Mouse (Mus musculus) mouse trophoblast stem cell (cell line): ENCODE results near the gene Hsd17b13.

Experiments used
- in situ Hi-C, 2 experiments: fragments of 300-500 bp; cut with MseI, MboI; formaldehyde crosslinking; loops; 2 replicates in 1 of 2; 3 replicates in 1 of 2; pipeline ENCODE4 v1.15.1; 2025

Gene Hsd17b13

DNA sequence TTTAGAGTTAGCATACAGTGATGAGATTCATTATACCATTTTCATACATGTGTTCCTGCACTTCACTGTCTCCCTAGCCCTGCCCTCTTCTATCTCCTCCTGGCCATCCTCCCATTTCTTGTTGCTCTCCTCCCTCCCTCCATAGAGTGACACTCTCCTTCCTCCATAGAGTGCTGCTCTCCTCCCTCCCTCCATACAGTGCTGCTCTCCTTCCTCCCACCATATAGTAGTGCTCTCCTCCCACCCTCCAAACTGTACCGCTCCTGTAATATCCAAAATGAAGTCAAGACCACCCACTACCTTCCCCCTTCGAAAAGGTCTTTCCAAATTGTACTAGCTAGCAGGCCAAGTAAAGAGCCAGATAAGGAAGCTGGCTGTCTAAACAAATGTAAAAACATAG is 53.5 kb downstream of the Hsd17b13 start:
- in situ Hi-C loops, result no loop called here

DNA sequence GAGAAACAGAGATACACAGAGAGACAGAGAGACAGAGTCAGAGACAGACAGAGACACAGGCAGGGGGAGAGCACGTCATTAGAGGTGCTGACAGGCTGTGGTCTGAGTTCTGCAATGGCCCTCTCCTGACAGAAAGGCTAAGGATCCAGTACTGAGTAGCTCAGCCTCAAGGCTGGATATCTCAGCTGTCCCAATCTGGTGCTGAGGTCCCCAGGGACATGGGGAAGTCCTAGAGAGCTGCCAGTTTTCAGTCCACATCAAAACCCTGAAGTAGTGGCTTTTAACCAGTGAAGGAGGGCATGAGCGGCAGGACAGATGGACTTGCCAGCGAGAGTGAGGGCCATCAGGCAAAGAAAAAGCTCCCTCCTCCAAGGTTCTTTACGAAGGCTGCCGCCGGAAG is 54.1 kb downstream of the Hsd17b13 start:
- in situ Hi-C loops, result no loop called here

DNA sequence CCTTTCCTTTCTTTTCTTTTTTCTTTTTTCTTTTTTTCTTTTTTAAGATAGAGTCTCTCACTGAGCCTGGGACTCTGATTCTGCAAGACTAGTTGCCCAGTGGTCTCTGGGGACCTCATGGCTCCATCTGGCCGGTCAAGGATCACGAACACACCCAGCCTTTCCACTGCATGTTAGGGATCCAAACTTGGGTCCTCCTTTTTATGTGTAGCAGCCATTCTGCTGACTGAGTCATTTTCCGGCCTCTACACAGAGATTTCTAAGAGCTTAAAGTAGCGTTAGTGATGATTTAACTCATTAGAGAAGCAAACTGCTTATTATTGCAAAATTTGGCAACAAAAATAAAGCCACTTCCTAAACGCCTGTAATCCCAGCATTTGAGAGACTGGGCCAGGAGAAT is 54.8 kb downstream of the Hsd17b13 start:
- in situ Hi-C loops, result no loop called here

DNA sequence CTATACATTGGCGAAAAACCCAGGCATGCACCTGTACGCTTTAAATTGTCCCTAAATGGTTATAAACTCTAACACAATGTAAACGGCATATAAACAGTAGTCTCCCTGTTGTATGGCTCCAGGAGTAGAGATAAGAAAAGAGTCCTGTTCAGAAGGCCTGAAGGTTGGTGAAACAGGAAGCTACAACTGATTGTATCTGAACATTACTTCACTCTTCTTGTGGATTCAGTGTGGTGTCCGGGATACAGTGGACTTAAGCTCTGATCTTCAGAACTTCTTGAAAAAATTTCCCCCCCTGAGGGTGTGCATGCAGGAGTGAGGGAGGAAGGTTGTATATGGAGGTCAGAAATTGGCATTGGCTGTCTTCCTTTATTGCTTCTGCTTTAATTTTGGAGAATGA is 57.7 kb downstream of the Hsd17b13 start:
- in situ Hi-C loops, result no loop called here

DNA sequence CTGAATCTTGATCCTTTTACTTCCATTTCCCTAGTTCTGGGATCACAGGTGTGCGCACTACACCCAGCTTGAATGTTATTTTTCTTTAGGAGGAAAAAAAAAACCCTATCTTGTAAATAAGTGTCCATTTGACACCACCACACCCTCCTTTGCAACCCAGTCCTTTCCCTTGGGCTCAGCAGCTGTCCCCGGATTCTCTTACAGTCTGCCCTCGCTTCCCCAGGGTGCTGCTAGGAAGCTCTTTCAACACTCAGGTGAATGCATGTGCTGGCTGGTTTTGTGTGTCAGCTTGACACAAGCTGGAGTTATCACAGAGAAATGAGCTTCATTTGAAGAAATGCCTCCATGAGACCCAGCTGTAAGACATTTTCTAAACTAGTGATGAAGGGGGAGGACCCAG is 59.0 kb downstream of the Hsd17b13 start:
- in situ Hi-C loops, result no loop called here

DNA sequence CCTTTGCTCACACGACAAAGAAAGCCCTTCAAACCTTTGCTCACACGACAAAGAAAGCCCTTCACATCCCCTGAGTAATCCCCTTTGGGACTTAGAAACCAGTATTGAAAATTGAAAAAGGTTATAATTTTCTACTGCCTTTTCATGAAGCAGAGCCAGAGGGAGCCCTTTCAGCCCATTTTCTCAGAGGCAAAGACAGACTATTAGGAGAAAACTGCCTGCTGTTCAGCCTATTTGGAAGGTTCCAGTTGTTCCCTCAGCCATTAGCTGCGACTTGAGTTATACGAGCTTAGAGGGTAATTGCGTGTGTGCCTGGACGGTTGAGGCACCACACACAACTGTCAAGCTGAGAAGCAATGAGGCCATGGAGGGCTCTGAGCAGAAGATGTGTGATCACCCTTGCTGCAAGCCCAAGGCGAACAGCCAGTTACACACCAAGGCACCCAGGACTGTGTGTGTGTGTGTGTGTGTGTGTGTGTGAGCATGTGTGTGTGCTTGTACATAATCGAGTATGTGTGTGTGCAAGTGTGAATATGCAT is 59.8 kb downstream of the Hsd17b13 start:
- in situ Hi-C loops, result no loop called here

DNA sequence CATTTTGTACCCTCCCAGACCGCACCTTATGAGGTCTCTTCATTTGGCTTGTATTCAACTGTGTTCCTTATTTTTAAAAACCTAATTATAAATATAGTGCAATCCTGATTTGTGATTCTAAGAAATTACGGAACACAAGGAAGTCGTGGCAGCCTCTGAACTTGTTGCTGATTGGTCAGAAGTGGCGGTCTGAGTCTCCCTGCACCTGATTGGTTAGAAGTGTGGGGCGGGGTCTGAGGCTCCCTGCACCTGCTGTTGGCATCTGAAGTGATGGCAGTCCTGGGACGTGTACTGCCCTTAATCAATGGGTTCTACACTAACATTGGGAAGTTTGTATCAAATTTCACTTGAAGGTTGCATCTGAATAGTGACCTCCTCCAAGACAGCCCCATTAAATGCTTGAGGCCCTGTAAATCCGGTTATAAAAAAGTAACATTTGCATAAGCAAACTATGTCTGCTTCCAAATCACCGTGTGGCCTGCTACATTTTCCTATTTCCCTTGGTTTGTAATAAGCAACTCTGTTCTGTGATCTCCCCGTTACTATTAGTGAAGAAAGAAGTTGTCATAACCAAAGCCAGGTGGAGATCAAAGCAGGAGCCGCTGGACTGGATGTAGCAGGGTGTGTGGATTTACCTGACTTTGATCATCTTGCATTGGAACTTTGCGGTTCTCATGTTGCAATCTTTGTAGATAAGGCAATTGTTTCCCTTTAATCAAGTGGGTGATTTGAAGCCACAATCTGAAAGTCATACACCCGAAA is 60.4 kb downstream of the Hsd17b13 start:
- in situ Hi-C loops, result no loop called here

DNA sequence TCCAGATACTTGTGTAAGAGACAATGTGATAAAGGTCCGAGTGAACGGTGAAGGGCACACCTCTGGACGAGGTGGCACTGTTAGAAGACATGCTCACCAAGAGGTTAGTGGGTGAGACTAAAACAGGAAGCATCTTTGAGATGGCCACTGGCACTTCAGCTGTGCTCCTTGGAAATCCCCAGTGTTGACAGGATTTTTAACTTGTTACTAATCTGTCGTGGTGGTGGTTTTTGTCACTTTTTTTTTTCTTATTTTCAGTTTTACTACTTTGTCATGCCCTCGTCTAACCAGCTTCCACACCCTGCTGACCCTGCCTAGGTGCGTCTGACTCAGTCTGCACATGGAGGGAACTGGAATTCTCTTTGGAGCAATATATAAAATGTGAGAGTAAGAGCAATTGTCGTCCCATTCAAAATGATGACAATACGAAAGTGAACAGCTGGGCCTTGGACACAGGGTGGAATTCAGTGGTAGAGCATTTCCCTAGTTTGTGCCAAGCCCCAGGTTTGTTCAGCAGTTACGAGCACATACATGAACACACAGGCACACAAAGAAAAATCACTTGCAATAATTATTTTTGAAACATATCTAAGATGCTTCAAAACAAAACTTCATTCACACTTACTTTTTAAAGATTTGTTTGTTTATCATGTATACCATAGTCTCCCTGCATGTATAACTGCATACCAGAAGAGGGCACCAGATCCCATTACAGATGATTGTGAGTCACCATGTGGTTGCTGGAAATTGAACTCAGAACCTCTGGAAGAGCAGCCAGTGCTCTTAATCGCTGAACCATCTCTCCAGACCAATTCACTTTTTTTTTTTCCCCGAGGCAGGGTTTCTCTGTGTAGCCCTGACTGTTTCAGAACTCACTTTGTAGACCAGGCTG is 62.6 kb downstream of the Hsd17b13 start:
- in situ Hi-C loops, result no loop called here

DNA sequence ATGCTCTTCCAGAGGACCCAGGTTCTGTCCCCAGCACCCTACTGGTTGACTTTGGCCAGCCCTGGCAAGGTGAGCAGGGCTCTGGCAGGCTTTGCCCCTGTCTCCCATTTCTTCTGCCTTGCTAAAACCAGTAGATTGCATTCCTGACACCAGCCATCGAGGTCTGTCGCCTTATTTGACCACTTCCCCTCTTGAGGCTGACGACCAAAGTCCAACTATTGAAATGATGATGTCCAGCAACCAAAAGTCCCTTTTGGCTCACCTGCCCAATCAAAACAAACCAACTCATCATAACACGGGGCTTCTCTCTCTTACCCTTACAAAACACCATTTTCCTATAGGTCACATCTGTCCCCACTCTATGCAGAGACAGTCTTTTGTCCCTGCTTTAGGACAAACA is 64.1 kb downstream of the Hsd17b13 start:
- in situ Hi-C loops, result no loop called here

DNA sequence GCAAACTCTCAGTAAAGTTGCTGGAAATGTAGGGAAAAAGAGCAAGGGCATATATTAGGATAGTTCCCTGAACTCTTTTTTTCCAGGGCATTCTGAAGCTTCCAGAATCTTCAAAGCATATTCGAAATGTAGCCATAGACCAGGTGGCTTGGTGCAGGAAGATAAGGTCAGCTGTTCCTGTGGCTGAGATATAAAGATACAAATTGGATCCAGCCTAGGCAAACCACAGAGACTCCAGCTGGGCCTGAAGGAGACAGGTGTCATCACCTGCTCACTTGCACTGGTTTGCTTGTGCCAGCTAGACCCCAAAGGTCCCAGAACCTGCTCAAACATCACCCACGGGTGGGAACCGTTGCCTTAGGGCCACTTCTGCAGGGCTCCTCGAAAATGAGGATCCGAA is 65.7 kb downstream of the Hsd17b13 start:
- in situ Hi-C loops, result no loop called here

DNA sequence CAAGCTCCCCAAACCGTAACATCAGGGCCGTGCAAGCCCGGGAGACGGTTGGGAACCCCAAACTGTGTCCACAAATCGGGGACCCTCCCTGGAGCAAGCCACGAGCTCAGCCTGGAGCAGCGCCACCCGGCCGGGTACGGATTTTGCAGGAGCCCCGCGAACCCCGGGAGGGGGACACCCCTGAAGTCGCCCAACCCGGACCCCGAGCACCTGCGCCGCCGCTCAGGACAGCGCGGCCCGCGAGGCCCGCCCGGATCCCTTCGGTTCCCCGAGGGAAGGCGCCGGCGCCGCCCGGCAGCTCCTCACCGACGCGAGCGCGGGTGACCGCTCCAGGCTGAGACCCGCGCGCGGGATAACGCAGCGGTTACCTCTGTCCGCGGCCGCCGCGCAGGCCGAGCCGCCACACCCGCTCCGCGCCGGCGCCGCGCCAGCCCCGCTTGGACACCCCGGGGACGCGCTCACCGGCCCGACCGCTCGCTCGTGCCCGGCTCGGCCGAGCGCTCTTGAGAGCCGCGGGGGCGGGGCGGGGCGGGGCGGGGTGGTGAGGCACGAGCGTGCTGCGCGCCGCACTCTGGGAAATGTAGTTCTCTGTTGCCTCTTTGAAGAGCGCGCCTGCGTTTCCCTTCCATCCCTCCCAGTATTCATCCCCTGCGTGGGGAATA is 66.3 kb downstream of the Hsd17b13 start, which contains the start of gene Klhl8:
Gene Klhl8, minus strand, starts transcription at position 512 of the 662 bp plus-strand sequence.
- in situ Hi-C loops, result no loop called here

DNA sequence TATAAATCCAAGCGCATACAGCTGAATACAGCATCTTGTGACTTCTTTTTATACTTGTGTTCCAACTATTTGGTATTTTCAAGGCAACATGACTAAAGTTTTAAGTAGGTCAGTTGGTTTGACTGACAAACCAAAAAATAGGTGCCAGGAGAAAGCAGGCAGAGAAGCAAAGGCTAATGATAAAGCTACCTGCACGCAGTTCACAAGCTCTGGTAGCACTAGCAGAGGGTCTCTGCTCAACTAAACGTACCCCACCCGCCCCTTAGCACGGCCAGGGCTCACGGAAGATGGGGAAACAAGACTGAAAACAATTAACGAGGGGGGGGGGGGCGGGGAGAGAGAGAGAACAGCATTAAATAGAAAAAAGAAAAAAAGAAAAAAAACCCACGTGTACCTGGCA is 67.1 kb downstream of the Hsd17b13 start:
- in situ Hi-C loops, result no loop called here

DNA sequence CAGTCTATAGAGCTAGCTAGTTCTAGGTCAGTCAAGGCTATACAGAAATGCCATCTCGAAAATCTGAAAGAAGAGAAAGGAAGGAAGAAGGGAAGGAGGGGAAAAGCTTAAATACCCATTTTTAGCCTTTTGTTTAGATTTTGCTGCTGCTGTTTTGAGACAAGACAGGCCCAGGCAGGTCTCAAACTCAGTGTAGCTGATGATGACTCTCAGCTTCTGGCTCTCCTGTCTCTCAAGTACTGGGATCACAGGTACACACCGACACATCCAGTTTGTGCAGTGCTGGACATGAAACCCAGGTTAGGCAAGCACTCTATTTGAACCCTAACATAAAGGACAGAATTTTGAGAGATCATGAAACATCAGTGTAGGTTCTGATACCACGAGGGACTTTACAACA is 67.7 kb downstream of the Hsd17b13 start:
- in situ Hi-C loops, result no loop called here

DNA sequence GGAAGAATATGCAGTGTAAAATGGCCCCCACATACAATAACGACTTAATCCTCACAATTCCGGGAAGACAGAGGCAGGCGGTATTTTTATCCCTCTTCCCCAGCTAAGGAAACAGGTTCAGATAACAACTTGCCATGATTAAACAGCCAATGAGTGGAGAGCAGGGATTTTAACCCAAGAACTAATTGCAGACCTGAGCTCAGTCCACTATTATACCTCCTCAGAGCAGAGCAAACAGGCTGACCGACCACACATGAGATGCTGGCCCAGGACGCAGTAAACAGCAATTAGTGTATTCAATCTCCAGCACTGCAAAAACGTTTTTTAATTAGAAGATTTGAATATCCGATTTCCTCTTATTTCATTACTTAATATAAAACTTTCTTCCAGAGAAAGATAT is 68.4 kb downstream of the Hsd17b13 start:
- in situ Hi-C loops, result no loop called here

DNA sequence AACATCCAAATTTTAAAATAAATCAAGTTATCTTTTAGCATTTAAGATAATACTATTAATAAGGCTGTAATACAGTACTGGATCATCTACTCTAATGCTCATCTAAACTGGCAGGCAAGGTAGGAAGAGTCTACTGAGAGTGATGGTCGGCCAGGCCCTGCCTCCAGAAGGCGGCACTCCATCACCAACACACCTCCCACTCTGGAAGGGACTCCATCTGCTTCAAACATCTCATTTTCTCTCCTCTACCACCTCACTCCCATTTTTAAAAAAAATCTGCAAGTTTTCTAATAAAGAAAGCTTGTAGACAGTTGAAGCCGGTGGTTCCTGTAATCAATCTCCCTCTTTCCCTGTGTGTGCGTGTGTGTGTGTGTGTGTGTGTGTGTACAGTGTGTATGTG is 69.4 kb downstream of the Hsd17b13 start:
- in situ Hi-C loops, result no loop called here

DNA sequence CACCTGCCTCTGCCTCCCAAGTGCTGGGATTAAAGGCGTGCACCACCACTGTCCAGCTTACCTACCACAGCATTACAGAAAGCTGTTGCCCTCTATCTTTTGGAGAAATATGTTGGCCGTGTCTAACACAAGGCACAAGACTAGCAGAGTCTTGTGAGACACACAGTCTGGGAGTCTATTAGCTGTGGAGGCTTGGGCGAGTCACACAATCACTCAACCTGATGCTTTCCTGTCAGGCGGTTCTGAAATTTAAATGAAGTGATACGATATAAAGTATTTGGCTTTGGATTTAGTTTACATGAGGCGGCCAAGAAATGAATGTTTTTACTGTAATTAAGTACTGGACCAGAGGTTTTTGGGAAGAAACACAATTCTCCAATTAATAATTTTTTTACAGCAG is 71.0 kb downstream of the Hsd17b13 start:
- in situ Hi-C loops, result no loop called here
